ENCODE assay signal across 8 mouse cellular contexts in the genomic region with DNA sequence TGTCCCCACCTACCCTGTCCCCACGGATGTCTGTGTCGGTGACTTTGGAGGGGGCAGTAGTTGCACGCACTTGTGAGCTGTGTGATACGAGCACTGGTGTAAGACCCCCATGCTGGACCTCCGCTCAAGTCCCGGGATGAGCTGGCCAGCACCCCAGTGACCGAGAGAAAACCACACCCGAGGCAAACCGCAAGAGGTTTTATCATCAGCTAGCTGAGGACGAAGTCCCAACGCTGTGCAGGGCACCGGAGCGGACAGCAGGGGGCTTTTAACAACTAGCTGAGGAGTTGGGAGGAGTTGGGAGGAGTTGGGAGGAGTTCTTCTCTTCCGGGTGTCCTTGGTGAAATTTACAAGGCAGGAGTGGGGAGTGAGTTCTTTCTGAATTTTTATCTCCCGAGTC. TPM values are rescaled to one million over a fixed set of nuclear protein-coding genes. Genes with fewer than 3 reads are reported as not detected.
DNase-seq lines count a peak whose midpoint lies in the region; ATAC-seq and TF ChIP-seq lines count a peak whose summit lies in the region.
"Had no signal": no experiment of that assay in that cellular context is flagged by ENCODE, and none has a peak within 500 bp of the region (broad histone marks: within the 10 kb centered on the region; RNA-seq: fewer than 3 reads in every experiment).

No protein-coding gene starts in this region.

- no peak for TF ChIP-seq EP300 in liver, embryonic 14.5 days (IDR thresholded peaks at IDR 0.05; ENCODE audit: low read depth)

- no peaks in the 10 kb centered on the region for H3K36me3 ChIP-seq in intestine, embryonic 16.5 days (ENCODE audit: control insufficient read depth, insufficient read depth, low read length)
- H3K36me3 ChIP-seq in liver, embryonic 14.5 days (replicated peaks; ENCODE audit: control insufficient read depth, insufficient read depth, low read depth), result peaks cover 6% of the 10 kb centered on the region

- H3K9ac ChIP-seq in intestine, embryonic 16.5 days (ENCODE audit: low read depth, low read length), result no peak overlapping the region; the same call in 1 of the 2 replicates
- peak overlapping the region; percentile 52 for H3K9ac ChIP-seq in liver, embryonic 14.5 days (replicated peaks)

- peak overlapping the region; percentile 32 for H3K4me3 ChIP-seq in intestine, embryonic 16.5 days (ENCODE audit: low read length)
- H3K4me3 ChIP-seq in liver, embryonic 14.5 days (ENCODE audit: insufficient read depth in 1 of 2, low read depth in 2 of 2, low read length in 2 of 2), result peak overlapping the region; percentile 58 to 70

- peak overlapping the region; percentile 44 for H3K4me2 ChIP-seq in intestine, embryonic 16.5 days (ENCODE audit: low read depth, low read length)
- H3K4me2 ChIP-seq in liver, embryonic 14.5 days (ENCODE audit: low read depth), result peak overlapping the region; percentile 79

- 13% methylated on average over 15 of the region's 15 CpGs for WGBS in intestine, embryonic 16.5 days
- WGBS in liver, embryonic 14.5 days (ENCODE audit: insufficient replicate concordance), result 4% methylated on average over 15 of the region's 15 CpGs

- peak; percentile 87 for TF ChIP-seq CTCF in liver, embryonic 14.5 days (IDR thresholded peaks at IDR 0.05; ENCODE audit: low read depth)

- peak; percentile 64 for ATAC-seq in granulocyte monocyte progenitor cell, adult 5-6 weeks (replicated peaks; ENCODE audit: poor library complexity, severe bottlenecking)
- peak; percentile 43 for ATAC-seq in intestine, embryonic 16.5 days
- peak; percentile 42 for ATAC-seq in liver, embryonic 14.5 days (ENCODE audit: insufficient read depth)
- 0 out of 2 replicates have a peak, but pooled peaks have one; percentile 34 for ATAC-seq in monocyte, adult 5-6 weeks (replicated peaks; ENCODE audit: insufficient number of reproducible peaks, low FRiP score, low TSS enrichment, poor library complexity, severe bottlenecking)

- peak; percentile 86 for DNase-seq in adrenal gland, adult 2 months
- peak; percentile 81 for DNase-seq in embryo, embryonic 10.5 days (ENCODE audit: low spot score)
- peak in 1 of 3 experiments; percentile 86 for DNase-seq in liver, embryonic 14.5 days (ENCODE audit: low read depth in 3 of 3, low spot score in 3 of 3)
- DNase-seq in thymus, postnatal 36 days, result peak; percentile 39 to 52

- peaks cover 24% of the 10 kb centered on the region for H3K4me1 ChIP-seq in intestine, embryonic 16.5 days (ENCODE audit: control insufficient read depth, insufficient read depth, low read length)
- H3K4me1 ChIP-seq in liver, embryonic 14.5 days (replicated peaks; ENCODE audit: control insufficient read depth in 2 of 2, insufficient read depth in 2 of 2, low read length in 1 of 2), result peaks cover 46 to 57% of the 10 kb centered on the region in 2 experiments

- no peak overlapping the region for H3K27ac ChIP-seq in intestine, embryonic 16.5 days (ENCODE audit: low read length)
- H3K27ac ChIP-seq in liver, embryonic 14.5 days, result peak overlapping the region; percentile 76

- H3K27me3 ChIP-seq in intestine, embryonic 16.5 days (replicated peaks; ENCODE audit: control insufficient read depth, insufficient read depth, low read length), result no peaks in the 10 kb centered on the region
- H3K27me3 ChIP-seq in liver, embryonic 14.5 days (ENCODE audit: control insufficient read depth, insufficient read depth, low read length), result no peaks in the 10 kb centered on the region

- no peaks in the 10 kb centered on the region for H3K9me3 ChIP-seq in intestine, embryonic 16.5 days (ENCODE audit: control insufficient read depth, low read length)
- no peaks in the 10 kb centered on the region for H3K9me3 ChIP-seq in liver, embryonic 14.5 days (ENCODE audit: control insufficient read depth, low read length)

RNA-seq across cellular contexts. Expression of gene Aunip, which starts 2.0 kb away (rescaled TPM):
- 1 to 10 TPM in 1 of 2 experiments, under 1 TPM in 1; 0.29 to 1.5 TPM for total RNA-seq in adrenal gland, adult 2 months (2021)
- polyA plus RNA-seq in adrenal gland, adult 2 months (2012; rRNA removed), result 0.10 and 0.16 TPM in 2 replicates
- total RNA-seq in granulocyte monocyte progenitor cell, adult 5-6 weeks (2014; fragmentation: Nextera tagmentation), result 15.0 and 25.6 TPM in 2 replicates
- 24.2 and 26.4 TPM in 2 replicates for total RNA-seq in granulocyte monocyte progenitor cell, adult 5-6 weeks (2017)
- polyA plus RNA-seq in intestine, embryonic 16.5 days (2015; fragmentation: Nextera tagmentation; extraction: Ambion mirVana), result 14.4 and 14.6 TPM in 2 replicates
- 13.5 and 21.0 TPM in 2 replicates for polyA plus RNA-seq in liver, embryonic 14.5 days (2012; rRNA removed)
- 7.6 and 10.2 TPM in 2 replicates for polyA plus RNA-seq in liver, embryonic 14.5 days (2014; fragmentation: Nextera tagmentation; extraction: Ambion mirVana)
- not detected in 3 replicates for total RNA-seq in monocyte, adult 5-6 weeks (2017)
- total RNA-seq: neutrophil, adult 5-6 weeks had no signal

RNA-seq across cellular contexts. Expression of gene Paqr7, which starts 16.3 kb away (rescaled TPM):
- 10 to 100 TPM; 30.3 to 78.9 TPM for total RNA-seq in adrenal gland, adult 2 months (2021)
- polyA plus RNA-seq in adrenal gland, adult 2 months (2012; rRNA removed), result 196 and 204 TPM in 2 replicates
- total RNA-seq in granulocyte monocyte progenitor cell, adult 5-6 weeks (2014; fragmentation: Nextera tagmentation), result 11.2 and 12.9 TPM in 2 replicates
- 9.5 and 12.8 TPM in 2 replicates for total RNA-seq in granulocyte monocyte progenitor cell, adult 5-6 weeks (2017)
- polyA plus RNA-seq in intestine, embryonic 16.5 days (2015; fragmentation: Nextera tagmentation; extraction: Ambion mirVana), result 23.6 and 32.1 TPM in 2 replicates
- polyA plus RNA-seq in liver, embryonic 14.5 days (2012; rRNA removed), result 4.1 and 5.7 TPM in 2 replicates
- 1.9 and 2.3 TPM in 2 replicates for polyA plus RNA-seq in liver, embryonic 14.5 days (2014; fragmentation: Nextera tagmentation; extraction: Ambion mirVana)
- 2.3 to 9.8 TPM (median 5.0 TPM) in 3 replicates for total RNA-seq in monocyte, adult 5-6 weeks (2017)

RNA-seq across cellular contexts. Expression of gene Mtfr1l, which starts 22.4 kb away (rescaled TPM):
- total RNA-seq in adrenal gland, adult 2 months (2021), result 100 to 1,000 TPM; 124 to 147 TPM
- 98.8 and 102 TPM in 2 replicates for polyA plus RNA-seq in adrenal gland, adult 2 months (2012; rRNA removed)
- total RNA-seq in granulocyte monocyte progenitor cell, adult 5-6 weeks (2014; fragmentation: Nextera tagmentation), result 64.6 and 67.4 TPM in 2 replicates
- 52.0 and 54.8 TPM in 2 replicates for total RNA-seq in granulocyte monocyte progenitor cell, adult 5-6 weeks (2017)
- 97.1 and 97.5 TPM in 2 replicates for polyA plus RNA-seq in intestine, embryonic 16.5 days (2015; fragmentation: Nextera tagmentation; extraction: Ambion mirVana)
- 27.0 and 28.4 TPM in 2 replicates for polyA plus RNA-seq in liver, embryonic 14.5 days (2012; rRNA removed)
- 41.6 and 48.5 TPM in 2 replicates for polyA plus RNA-seq in liver, embryonic 14.5 days (2014; fragmentation: Nextera tagmentation; extraction: Ambion mirVana)
- 35.4 to 39.0 TPM (median 37.6 TPM) in 3 replicates for total RNA-seq in monocyte, adult 5-6 weeks (2017)

RNA-seq across cellular contexts. Expression of gene Selenon, which starts 39.2 kb away (rescaled TPM):
- 10 to 100 TPM; 21.9 to 42.5 TPM for total RNA-seq in adrenal gland, adult 2 months (2021)
- polyA plus RNA-seq in adrenal gland, adult 2 months (2012; rRNA removed), result 34.5 and 35.1 TPM in 2 replicates
- total RNA-seq in granulocyte monocyte progenitor cell, adult 5-6 weeks (2014; fragmentation: Nextera tagmentation), result 32.4 and 32.8 TPM in 2 replicates
- 3.2 and 6.9 TPM in 2 replicates for total RNA-seq in granulocyte monocyte progenitor cell, adult 5-6 weeks (2017)
- 4.7 and 5.5 TPM in 2 replicates for polyA plus RNA-seq in intestine, embryonic 16.5 days (2015; fragmentation: Nextera tagmentation; extraction: Ambion mirVana)
- 3.6 and 4.6 TPM in 2 replicates for polyA plus RNA-seq in liver, embryonic 14.5 days (2012; rRNA removed)
- 1.9 and 3.4 TPM in 2 replicates for polyA plus RNA-seq in liver, embryonic 14.5 days (2014; fragmentation: Nextera tagmentation; extraction: Ambion mirVana)
- total RNA-seq in monocyte, adult 5-6 weeks (2017), result 13.0 to 27.3 TPM (median 15.4 TPM) in 3 replicates

RNA-seq across cellular contexts. Expression of gene Stmn1, which starts 44.7 kb away (rescaled TPM):
- 10 to 100 TPM; 28.7 to 31.8 TPM for total RNA-seq in adrenal gland, adult 2 months (2021)
- 1.3 and 2.4 TPM in 2 replicates for polyA plus RNA-seq in adrenal gland, adult 2 months (2012; rRNA removed)
- 878 and 904 TPM in 2 replicates for total RNA-seq in granulocyte monocyte progenitor cell, adult 5-6 weeks (2014; fragmentation: Nextera tagmentation)
- total RNA-seq in granulocyte monocyte progenitor cell, adult 5-6 weeks (2017), result 966 and 982 TPM in 2 replicates
- 982 and 1,127 TPM in 2 replicates for polyA plus RNA-seq in intestine, embryonic 16.5 days (2015; fragmentation: Nextera tagmentation; extraction: Ambion mirVana)
- 46.2 and 104 TPM in 2 replicates for polyA plus RNA-seq in liver, embryonic 14.5 days (2012; rRNA removed)
- polyA plus RNA-seq in liver, embryonic 14.5 days (2014; fragmentation: Nextera tagmentation; extraction: Ambion mirVana), result 404 and 464 TPM in 2 replicates
- 17.1 to 48.5 TPM (median 25.0 TPM) in 3 replicates for total RNA-seq in monocyte, adult 5-6 weeks (2017)

Comparison
In these comparisons a context has a peak if more than half of its experiments do, and no peak if none do; other contexts are left out.
1. RNA of gene Aunip, which starts 2.0 kb away (total RNA-seq): 15.0 to 26.4 TPM in granulocyte monocyte progenitor cell, adult 5-6 weeks; 0.29 to 1.5 TPM in adrenal gland, adult 2 months and not detected in monocyte, adult 5-6 weeks; every median in the first group is over 4 times any median in the second.
2. Peak in every context shown above with its lines, with median percentiles within 50 percentile points of each other: ATAC-seq.